Mouse (Mus musculus) granulocyte monocyte progenitor cell, adult 5-6 weeks (primary cell): ENCODE measurements around the gene Akap11. TPM values are rescaled to one million over a fixed set of nuclear protein-coding genes. Genes with fewer than 3 reads are reported as not detected.
A peak's percentile ranks its signal among the peaks of the same experiment; 100 is the strongest.

Experiments
- ATAC-seq: replicated peaks from 2 replicates; pipeline ENCODE4 v1.8.0; 2016; ENCODE audit warnings: mild to moderate bottlenecking, moderate TSS enrichment, inconsistent platforms; ENCODE audit not compliant: poor library complexity, severe bottlenecking
- total RNA-seq, 2 experiments: library from RNA; stranded (forward) in 1 of 2; stranded (reverse) in 1 of 2; fragments of 200-712, 200-1000 nt in 1 of 2; fragments of >200 nt in 1 of 2; fragmentation: Nextera tagmentation in 1 of 2; gene quantifications; 2 replicates each; pipeline ENCODE4 v1.2.3; 2014 to 2017

Gene Akap11
- total RNA-seq, 2 experiments from 2014 or later: 31.9 to 35.1 TPM

DNA sequence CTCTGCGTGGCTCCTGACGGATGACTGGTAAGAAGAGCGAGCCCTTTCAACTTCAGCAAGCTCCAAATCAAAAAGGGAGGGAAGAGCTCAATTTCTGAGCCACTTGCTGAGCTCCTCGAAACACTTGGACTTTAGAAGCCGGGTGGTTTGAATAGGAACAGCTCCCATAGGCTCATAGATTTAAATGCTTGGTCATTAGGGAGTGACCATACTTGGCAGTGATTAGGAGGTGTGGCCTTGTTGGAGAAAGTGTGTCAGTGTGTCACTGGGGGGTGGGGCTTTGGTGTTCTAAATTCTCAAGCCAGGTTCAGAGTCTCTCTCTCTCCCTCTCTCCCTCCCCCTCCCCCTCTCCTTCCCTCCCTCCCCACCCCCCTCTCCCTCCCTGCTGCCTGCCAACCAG is 81.6 kb downstream of the Akap11 start:
- no peak for ATAC-seq

DNA sequence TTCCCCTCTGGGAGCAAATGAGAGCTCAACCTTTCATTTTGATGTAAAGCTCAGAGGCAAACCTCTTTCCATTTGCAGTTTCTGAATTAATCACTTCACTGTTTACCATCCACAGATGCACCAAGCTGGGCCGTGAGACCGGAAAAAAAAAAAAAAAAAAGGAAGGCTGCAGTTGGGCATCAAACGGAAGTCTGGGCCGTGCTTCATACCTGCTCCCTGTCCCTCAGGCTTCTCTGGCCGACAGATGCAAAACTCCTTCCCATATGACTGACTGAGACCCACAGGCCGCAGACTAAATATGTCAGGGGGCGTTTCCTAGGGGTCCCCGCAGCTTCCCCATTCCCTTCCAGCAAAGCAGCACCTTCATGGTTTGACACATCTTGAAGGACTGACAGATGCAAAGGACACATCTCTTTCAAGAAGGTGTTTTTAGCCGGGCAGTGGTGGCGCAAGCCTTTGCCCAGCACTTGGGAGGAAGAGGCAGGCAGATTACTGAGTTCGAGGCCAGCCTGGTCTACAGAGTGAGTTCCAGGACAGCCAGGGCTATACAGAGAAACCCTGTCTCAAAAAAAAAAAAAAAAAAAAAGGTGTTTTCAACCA is 87.7 kb downstream of the Akap11 start:
- ATAC-seq: peak; percentile 67

DNA sequence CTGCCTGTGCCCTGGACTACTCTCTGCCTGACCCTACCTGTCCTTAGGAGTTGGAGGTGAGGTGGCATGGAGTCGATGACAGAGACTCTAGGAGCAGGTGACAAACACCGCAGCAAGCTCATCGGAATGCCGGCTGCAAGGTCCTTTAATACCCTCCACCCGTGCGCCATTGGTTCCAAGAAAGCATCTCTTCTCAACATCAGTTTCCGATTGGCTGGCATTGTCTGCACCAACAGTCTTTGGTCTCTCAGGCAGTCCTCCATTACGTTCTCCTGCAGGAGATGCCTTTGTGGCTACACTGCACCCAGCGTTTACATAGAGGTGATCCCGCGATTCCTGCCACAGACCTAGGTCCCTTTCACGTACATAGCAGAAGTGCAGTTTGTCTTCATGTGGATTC is 88.6 kb downstream of the Akap11 start:
- ATAC-seq: no peak

DNA sequence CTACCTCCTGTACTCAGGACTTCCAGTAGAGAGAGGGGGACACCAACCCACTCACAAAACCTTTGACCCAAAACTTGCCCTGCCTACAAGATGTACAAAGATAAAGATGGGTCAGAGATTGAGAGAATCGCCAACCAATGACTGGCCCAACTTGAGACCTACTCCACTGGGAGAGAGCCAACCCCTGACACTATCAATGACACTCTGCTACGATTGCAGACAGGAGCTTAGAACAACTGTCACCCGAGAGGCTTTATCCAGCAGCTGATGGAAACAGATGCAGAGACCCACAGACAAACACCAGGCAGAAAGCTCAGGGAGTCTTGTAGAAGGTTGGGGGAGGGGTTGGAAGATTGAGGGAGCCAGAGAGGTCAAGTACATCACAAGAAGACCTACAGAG is 89.1 kb downstream of the Akap11 start:
- no peak for ATAC-seq

Other genes with a start within 250 kb of the Akap11 start
- gene Tnfsf11, start 228.8 kb downstream of the Akap11 start, total RNA-seq (2014; fragmentation: Nextera tagmentation): not detected in 2 replicates
- not detected in 2 replicates for gene Tnfsf11, start 228.8 kb downstream of the Akap11 start, total RNA-seq (2017)
- gene Dgkh, start 196.0 kb upstream of the Akap11 start, total RNA-seq (2014; fragmentation: Nextera tagmentation): 1.0 and 1.5 TPM in 2 replicates
- 1.3 and 1.5 TPM in 2 replicates for gene Dgkh, start 196.0 kb upstream of the Akap11 start, total RNA-seq (2017)